Mouse (Mus musculus): ENCODE results near the gene Togaram2. TPM values are rescaled to one million over a fixed set of nuclear protein-coding genes. Genes with fewer than 3 reads are reported as not detected.
A peak's percentile ranks its signal among the peaks of the same experiment; 100 is the strongest.
"Not testable (repeated sequence)": the region's sequence is repeated elsewhere in the genome, so short reads cannot be mapped to it uniquely, and the experiment has no call there.

The Togaram2 gene
- polyA plus RNA-seq (2016; fragmentation: Nextera tagmentation; extraction: Ambion mirVana) = 1.9 and 3.6 TPM in 2 replicates

DNA sequence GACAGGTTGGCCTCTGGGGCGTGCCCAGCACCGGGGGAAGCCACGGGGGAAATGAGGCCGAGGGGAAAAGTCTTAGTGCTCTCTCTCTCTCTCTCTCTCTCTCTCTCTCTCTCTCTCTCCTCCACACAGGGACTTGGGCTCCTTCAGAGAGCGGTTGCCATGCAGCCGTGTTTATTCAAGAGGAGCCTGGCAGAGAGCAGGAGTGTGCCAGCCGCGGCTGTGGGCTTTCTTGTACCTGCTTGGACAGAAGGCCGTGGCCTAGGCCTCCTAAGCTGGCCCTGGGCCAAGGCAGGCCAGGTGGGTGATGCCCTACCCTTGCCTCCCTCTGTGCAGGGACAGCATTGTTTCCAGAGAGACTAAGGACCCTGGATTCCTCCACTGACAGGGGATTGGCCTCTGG is at the start of gene Togaram2:
Gene Togaram2, plus strand, starts transcription at position 170 of the 400 bp plus-strand sequence.
- H3K4me3 ChIP-seq = no peak within 1 kb of the TSS
- no peaks in the 10 kb centered on the region for H3K9me3 ChIP-seq
- H3K27ac ChIP-seq = peak within 1 kb of the TSS; percentile 53; the same call in 1 of the 2 replicates
- 80% methylated on average over 9 of the region's 9 CpGs for WGBS
- no peaks in the 10 kb centered on the region for H3K36me3 ChIP-seq
- H3K27me3 ChIP-seq (ENCODE audit: insufficient read depth, poor library complexity, severe bottlenecking) = no peaks in the 10 kb centered on the region
- peaks cover 18% of the 10 kb centered on the region for H3K4me1 ChIP-seq
- no peak for DNase-seq (ENCODE audit: low spot score)

DNA sequence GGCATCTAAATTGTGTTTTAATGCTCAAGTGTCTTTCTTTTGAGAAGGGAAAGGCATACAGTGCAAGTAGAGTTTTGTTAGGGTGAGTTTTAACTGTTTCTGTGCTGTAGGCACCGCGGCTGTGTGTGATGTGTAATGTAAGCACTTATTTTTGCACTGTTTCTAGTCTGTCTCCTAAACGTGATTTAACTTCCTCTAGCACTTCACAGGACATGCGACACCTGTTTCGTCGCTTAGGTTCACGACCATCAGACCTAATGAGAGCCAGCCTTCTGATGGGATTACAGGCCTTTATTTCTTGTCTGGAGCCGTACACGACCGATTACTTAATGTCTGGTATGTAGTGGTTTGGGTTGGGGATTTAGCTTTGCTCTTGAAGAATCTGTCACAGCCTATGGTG is 41.3 kb upstream of the Togaram2 start:
- H3K4me1 ChIP-seq = no peaks in the 10 kb centered on the region
- peaks cover 90% of the 10 kb centered on the region for H3K36me3 ChIP-seq
- no peak overlapping the region for H3K27ac ChIP-seq
- DNase-seq (ENCODE audit: low spot score) = peak; percentile 63
- 91% methylated on average over 10 of the region's 10 CpGs for WGBS
- H3K4me3 ChIP-seq = no peak overlapping the region
- H3K9me3 ChIP-seq = no peaks in the 10 kb centered on the region
- no peaks in the 10 kb centered on the region for H3K27me3 ChIP-seq (ENCODE audit: insufficient read depth, poor library complexity, severe bottlenecking)

DNA sequence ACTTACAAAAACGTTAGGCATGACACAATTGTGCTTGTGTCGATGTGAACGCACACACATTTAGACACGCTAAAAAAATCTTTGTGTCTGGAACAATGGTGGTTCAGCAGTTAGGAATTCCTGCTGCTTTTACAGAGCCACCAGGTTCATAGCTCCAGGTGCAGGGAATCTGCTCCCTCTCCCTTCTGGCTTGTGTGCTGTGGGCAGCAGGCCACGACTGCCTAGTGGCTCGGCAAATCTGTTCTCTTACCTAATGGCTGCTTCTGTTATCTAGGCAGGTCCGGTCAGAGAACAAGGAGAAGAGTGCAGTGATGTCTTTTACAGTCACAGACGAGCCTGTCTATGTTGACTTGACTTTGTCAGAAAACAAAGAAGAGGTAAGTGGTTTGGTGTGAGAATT is 39.7 kb upstream of the Togaram2 start:
- Histone ChIP-seq H3K4me1 (no peaks in the 10 kb centered on the region), H3K4me3 (no peak overlapping the region), H3K27ac (no peak overlapping the region), H3K36me3 (peaks cover 90% of the 10 kb centered on the region), H3K27me3 (ENCODE audit: insufficient read depth, poor library complexity, severe bottlenecking) (no peaks in the 10 kb centered on the region), H3K9me3 (no peaks in the 10 kb centered on the region)
- WGBS = 84% methylated on average over 8 of the region's 8 CpGs
- no peak for DNase-seq (ENCODE audit: low spot score)

DNA sequence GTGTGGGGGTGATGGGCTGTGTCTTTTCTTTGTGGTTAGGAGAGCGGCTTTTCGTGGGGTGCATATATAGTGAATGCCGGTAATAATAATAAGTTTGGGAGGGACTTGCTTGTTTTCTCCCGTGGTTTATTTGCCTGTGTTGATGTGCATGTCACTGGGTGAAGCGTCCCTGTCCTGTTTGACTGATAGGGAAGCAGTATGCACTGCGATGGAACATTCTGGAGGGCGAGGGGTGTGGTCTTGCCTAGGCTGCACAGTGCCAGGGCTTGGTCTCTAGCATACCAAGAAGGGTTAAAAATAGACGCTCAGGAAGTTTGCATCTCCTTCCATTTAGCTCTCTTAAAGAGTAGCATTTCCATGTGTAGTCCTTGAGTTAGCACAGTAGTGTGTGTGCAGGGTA is 36.3 kb upstream of the Togaram2 start:
- Histone ChIP-seq H3K36me3 (peaks cover 96% of the 10 kb centered on the region), H3K27ac (no peak overlapping the region), H3K4me1 (no peaks in the 10 kb centered on the region), H3K9me3 (no peaks in the 10 kb centered on the region), H3K4me3 (no peak overlapping the region), H3K27me3 (ENCODE audit: insufficient read depth, poor library complexity, severe bottlenecking) (no peaks in the 10 kb centered on the region)
- WGBS = 88% methylated on average over 8 of the region's 8 CpGs
- peak; percentile 62 for DNase-seq (ENCODE audit: low spot score)

DNA sequence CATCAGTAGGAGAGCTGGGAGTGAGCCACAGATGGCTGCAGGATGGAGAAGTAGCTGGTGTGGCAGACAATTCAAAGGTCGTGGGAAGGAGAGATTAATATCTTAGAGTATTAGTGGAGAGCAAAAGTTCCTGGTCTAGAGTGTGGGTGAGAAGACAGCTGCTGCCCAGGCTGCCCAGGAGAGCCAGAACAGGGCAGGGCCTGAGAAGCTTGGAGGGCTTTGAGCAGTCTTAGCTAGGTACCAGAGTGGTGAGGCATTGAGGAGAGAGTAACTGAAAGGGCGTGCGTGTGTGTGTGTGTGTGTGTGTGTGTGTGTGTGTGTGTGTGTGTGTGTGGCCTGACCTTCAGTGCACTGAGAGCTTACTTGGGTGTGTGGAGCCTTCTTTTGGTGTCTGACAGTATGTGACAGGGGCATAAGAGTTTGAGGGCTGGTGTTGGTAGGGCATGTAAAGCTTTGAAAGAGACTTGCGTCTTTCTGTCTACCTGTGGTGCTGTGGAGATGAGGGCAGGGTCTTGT is 35.3 kb upstream of the Togaram2 start:
- 85% methylated on average over 4 of the region's 4 CpGs for WGBS
- no peaks in the 10 kb centered on the region for H3K27me3 ChIP-seq (ENCODE audit: insufficient read depth, poor library complexity, severe bottlenecking)
- peaks cover 98% of the 10 kb centered on the region for H3K36me3 ChIP-seq
- no peaks in the 10 kb centered on the region for H3K9me3 ChIP-seq
- H3K4me1 ChIP-seq = no peaks in the 10 kb centered on the region
- DNase-seq (ENCODE audit: low spot score) = peak; percentile 65
- no peak overlapping the region for H3K4me3 ChIP-seq
- H3K27ac ChIP-seq = no peak overlapping the region

DNA sequence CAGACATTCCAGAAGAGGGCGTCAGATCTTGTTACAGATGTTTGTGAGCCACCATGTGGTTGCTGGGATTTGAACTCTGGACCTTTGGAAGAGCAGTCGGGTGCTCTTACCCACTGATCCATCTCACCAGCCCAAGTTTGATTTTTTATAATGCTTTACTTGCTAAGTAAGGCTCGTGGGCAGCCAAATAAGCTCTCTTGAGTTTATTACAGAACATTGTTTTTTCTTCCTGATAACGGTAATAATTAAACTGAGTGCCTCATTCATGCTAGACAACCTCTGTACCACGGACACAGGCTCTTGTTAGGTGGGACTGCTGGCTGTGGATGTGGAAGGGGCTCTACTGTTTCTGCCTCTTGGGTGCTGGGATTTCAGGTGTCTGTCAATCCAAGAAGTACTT is 34.0 kb upstream of the Togaram2 start:
- H3K4me1 ChIP-seq; H3K27ac ChIP-seq; H3K9me3 ChIP-seq; H3K27me3 ChIP-seq (ENCODE audit: insufficient read depth, poor library complexity, severe bottlenecking); H3K4me3 ChIP-seq: not testable (repeated sequence)
- peaks cover 96% of the 10 kb centered on the region for H3K36me3 ChIP-seq
- WGBS = 83% methylated on average over 5 of the region's 5 CpGs
- DNase-seq (ENCODE audit: low spot score) = peak; percentile 11

DNA sequence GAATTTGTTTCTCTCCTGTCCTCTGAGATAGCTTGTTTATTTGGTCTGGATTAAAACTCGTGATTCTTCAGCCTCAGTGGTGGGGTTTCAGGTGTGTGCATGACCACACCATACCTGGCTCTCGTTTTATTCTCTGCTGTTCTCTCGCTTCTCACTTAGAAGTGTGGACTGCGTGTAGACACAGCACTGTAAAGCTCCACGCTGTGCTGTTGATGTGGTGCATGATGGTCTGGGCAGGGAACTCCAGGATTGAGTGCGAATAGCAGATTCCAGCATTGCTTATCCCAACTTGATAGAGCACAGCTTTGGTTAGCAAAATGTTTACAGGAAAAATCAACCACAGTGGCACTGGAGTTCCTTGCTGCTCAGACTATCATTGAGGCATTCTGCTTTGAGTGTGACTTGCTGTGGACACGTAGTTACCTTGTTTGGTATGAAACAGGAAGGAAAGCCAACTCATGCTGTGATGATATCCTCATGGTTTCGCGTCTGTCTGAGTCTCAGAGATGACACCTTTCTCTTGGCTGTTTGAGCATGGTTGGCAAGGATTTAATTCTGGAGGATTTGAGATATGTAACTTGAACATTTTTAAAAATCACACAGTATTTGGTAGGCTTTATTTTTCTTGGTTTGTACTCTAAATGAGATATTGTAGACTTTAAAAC is 32.5 kb upstream of the Togaram2 start:
- peak; percentile 53 for DNase-seq (ENCODE audit: low spot score)
- Histone ChIP-seq H3K4me3 (no peak overlapping the region), H3K27ac (no peak overlapping the region), H3K36me3 (peaks cover 94% of the 10 kb centered on the region), H3K27me3 (ENCODE audit: insufficient read depth, poor library complexity, severe bottlenecking) (no peaks in the 10 kb centered on the region), H3K9me3 (no peaks in the 10 kb centered on the region), H3K4me1 (no peaks in the 10 kb centered on the region)
- WGBS = 90% methylated on average over 9 of the region's 9 CpGs

DNA sequence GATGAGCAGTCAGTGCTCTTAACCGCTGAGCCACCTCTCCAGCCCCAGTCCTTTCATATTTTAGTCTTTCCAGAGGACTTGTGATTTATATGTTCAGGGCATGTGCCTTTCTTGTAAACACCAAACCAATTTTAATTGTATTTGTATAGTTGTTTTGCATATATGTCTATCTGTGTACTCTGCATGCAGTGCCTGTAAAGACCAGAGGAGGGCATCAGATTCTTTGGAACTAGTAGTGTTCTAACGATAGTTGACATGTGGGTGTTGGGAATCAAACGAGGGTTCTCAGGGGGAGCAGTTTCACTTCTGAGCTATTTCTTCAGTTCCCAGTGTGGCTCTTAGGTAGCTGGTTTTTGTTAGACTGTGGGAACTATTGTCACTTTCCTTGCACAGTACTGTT is 30.9 kb upstream of the Togaram2 start:
- Histone ChIP-seq H3K4me1 (no peaks in the 10 kb centered on the region), H3K4me3 (no peak overlapping the region), H3K36me3 (peaks cover 90% of the 10 kb centered on the region), H3K9me3 (no peaks in the 10 kb centered on the region), H3K27ac (no peak overlapping the region), H3K27me3 (ENCODE audit: insufficient read depth, poor library complexity, severe bottlenecking) (no peaks in the 10 kb centered on the region)
- 89% methylated on average over 3 of the region's 3 CpGs for WGBS
- peak; percentile 42 for DNase-seq (ENCODE audit: low spot score)

DNA sequence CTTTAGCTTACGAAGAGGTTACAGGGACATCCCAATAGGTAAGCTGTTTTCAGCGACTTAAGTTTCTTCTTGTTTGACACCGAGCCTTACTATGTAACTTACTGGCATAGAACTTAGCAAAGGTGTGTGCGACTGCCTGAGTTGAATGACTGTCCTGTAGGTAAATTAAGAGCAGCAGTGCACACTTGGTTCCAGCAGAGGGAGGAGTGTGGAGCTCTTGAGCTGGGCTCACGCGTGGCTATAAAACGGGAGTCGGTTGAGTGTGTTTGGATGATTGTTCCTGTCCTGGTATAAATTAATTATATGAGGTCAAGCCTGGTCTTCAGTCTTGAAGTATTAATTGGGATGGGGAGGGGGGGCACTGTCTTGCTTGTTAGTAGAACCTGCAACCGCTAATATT is 23.1 kb upstream of the Togaram2 start:
- 94% methylated on average over 9 of the region's 9 CpGs for WGBS
- peaks cover 80% of the 10 kb centered on the region for H3K36me3 ChIP-seq

DNA sequence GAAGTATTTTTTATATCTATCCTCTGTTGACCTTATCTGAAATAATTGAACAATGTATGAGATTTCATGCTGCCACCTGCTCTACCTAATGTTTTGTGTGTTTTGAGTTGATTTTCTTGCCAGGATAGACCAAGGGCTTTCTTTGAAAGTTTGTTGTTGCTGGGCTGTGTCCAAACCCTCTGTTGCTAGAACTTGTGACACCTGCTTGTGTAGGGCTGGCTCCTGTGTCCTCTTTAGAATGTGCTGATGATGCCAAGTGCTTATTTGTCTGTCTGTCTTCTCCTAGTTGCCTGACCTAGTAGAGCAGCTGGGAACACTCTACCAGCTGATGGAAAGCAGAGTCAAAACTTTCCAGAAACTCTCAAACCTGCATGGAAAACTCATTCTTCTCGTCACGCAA is 20.6 kb upstream of the Togaram2 start:
- 95% methylated on average over 2 of the region's 2 CpGs for WGBS
- H3K4me1 ChIP-seq = no peaks in the 10 kb centered on the region
- H3K9me3 ChIP-seq = no peaks in the 10 kb centered on the region
- peaks cover 78% of the 10 kb centered on the region for H3K36me3 ChIP-seq
- H3K27ac ChIP-seq = no peak overlapping the region
- no peak for DNase-seq (ENCODE audit: low spot score)
- H3K4me3 ChIP-seq = no peak overlapping the region
- H3K27me3 ChIP-seq (ENCODE audit: insufficient read depth, poor library complexity, severe bottlenecking) = no peaks in the 10 kb centered on the region

More for the DNA sequence above, 23.1 kb upstream of the Togaram2 start:
- no peaks in the 10 kb centered on the region for H3K9me3 ChIP-seq
- no peaks in the 10 kb centered on the region for H3K27me3 ChIP-seq (ENCODE audit: insufficient read depth, poor library complexity, severe bottlenecking)
- H3K4me3 ChIP-seq = no peak overlapping the region
- H3K4me1 ChIP-seq = no peaks in the 10 kb centered on the region
- DNase-seq (ENCODE audit: low spot score) = no peak
- H3K27ac ChIP-seq = no peak overlapping the region

DNA sequence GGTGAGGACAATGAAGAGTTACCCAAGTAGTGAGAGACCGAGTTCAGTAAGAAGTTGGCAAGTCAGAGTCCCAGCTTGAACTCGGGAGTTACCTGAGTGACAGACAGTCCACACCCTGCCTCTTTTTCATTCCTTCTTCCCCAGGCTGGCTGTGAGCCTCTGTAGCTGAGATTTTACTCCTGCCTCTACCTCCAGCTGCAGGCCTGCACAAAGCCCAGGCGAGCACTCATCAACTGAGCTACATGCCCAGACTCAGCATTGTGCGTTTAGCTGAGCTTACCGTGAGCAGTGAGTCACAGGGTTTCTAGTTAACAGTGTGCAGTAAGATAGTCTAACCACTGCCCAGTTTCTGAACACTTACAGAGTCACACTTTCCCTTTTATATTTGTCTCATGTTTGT is 20.1 kb upstream of the Togaram2 start:
- Histone ChIP-seq H3K27ac (no peak overlapping the region), H3K4me3 (no peak overlapping the region), H3K4me1 (no peaks in the 10 kb centered on the region), H3K36me3 (peaks cover 80% of the 10 kb centered on the region), H3K27me3 (ENCODE audit: insufficient read depth, poor library complexity, severe bottlenecking) (no peaks in the 10 kb centered on the region), H3K9me3 (no peaks in the 10 kb centered on the region)
- WGBS = 90% methylated on average over 5 of the region's 5 CpGs
- DNase-seq (ENCODE audit: low spot score) = no peak

DNA sequence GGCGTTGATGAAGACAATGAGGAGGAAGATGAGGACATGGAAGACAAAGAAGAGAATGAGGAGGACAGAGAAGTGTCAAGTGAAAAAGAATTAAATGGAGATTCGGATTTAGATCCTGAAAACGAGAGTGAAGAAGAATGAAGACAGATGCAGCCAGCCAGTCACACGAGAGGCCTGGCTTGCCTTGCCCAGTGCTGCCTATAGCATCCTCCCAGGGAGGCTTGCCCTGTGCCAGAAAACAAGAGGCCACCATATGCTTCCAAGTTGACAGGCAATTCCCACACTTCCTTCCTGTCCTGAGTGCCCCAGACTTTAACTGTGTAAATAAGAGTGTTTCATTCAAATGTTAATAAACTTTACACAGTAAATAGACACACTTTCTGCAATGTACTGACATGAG is 15.5 kb upstream of the Togaram2 start:
- Histone ChIP-seq H3K36me3 (peaks cover 50% of the 10 kb centered on the region), H3K27ac (no peak overlapping the region)
- WGBS = 82% methylated on average over 4 of the region's 4 CpGs

DNA sequence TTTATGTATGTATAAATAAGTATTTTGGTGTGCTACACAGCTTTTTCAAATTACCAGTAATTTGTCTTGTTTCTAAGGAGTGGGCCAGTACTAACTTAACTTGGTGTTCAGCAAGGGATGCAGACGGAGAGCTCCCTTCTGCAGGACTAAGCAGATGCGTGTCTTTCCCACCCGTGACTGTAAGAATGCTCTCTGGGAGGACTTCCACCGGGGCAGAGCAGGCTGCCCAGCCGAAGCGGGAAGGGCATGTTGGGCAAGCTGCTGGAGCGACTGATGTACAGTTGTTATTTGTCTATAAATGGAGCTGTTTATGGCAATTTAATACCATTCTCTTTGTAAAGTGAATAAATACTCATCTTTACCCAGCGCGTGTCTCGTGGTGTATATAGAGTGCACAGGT is 14.4 kb upstream of the Togaram2 start:
- Histone ChIP-seq H3K9me3 (no peaks in the 10 kb centered on the region), H3K27me3 (ENCODE audit: insufficient read depth, poor library complexity, severe bottlenecking) (no peaks in the 10 kb centered on the region), H3K36me3 (peaks cover 41% of the 10 kb centered on the region), H3K27ac (no peak overlapping the region), H3K4me3 (no peak overlapping the region), H3K4me1 (peaks cover 3% of the 10 kb centered on the region; the same call in 1 of the 2 replicates)
- DNase-seq (ENCODE audit: low spot score) = no peak
- WGBS = 94% methylated on average over 10 of the region's 10 CpGs

More for the DNA sequence above, 15.5 kb upstream of the Togaram2 start:
- Histone ChIP-seq H3K9me3 (no peaks in the 10 kb centered on the region), H3K27me3 (ENCODE audit: insufficient read depth, poor library complexity, severe bottlenecking) (no peaks in the 10 kb centered on the region), H3K4me3 (no peak overlapping the region), H3K4me1 (no peaks in the 10 kb centered on the region; the same call in 1 of the 2 replicates)
- DNase-seq (ENCODE audit: low spot score) = no peak

DNA sequence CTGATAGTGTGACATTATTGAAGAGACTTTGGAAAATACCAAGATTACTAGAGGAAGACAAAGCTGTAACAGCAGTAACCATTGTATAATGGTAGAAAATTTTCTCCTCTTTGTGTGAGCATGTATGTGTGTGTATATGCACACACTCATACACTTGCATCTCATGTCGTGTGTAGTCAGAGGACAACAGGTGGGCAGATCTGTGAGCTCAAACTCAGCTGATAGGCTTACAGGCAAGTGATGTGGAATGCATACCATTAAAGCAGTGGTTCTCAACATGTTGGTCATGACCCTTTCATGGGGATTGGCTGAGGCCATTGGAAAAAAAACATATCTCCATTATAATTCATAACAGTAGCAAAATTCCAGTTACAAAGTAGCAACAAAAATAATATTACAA is 12.7 kb upstream of the Togaram2 start:
- H3K4me3 ChIP-seq = no peak overlapping the region
- H3K27ac ChIP-seq = no peak overlapping the region
- H3K27me3 ChIP-seq (ENCODE audit: insufficient read depth, poor library complexity, severe bottlenecking) = no peaks in the 10 kb centered on the region
- H3K4me1 ChIP-seq = peaks cover 3% of the 10 kb centered on the region; the same call in 1 of the 2 replicates
- peaks cover 28% of the 10 kb centered on the region for H3K36me3 ChIP-seq
- DNase-seq (ENCODE audit: low spot score) = no peak
- WGBS = 43% methylated on average over 1 of the region's 1 CpGs
- H3K9me3 ChIP-seq = no peaks in the 10 kb centered on the region
